Mouse (Mus musculus): Measurements from ENCODE around the gene Ccdc24. TPM values are rescaled to one million over a fixed set of nuclear protein-coding genes. Genes with fewer than 3 reads are reported as not detected.

Gene Ccdc24
- polyA plus RNA-seq, 1 experiment: 0.07 TPM

DNA sequence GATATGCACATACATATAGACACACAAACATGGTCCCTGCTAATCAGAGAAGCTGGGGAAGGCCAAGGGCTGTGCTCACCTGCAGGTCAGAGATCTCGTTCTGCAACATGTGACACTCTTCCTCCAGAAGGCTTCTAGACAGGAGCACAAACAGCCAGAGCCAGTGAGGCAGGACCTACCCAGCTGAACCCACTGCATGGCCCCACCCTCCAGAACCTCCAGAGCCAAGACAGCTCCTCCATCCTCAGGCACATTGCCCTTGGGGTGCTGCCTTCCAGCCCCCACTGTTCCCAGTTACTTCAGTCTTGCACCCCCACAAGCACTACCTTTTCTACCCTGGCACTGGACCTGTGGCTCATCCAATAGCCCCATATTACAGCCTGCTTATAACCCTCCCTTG lies 1.9 kb downstream of the Ccdc24 start:
- peaks cover 86% of the 10 kb centered on the region for H3K4me1 ChIP-seq (ENCODE audit: control insufficient read depth)
- TF ChIP-seq GATA1 (IDR thresholded peaks at IDR 0.05; ENCODE audit: low read length) (no peak), TAL1 (IDR thresholded peaks at IDR 0.05; ENCODE audit: low read length) (no peak)
- H3K9me3 ChIP-seq (ENCODE audit: control insufficient read depth, low read length): no peaks in the 10 kb centered on the region
- no peak overlapping the region for H3K4me3 ChIP-seq (replicated peaks)
- H3K27me3 ChIP-seq (ENCODE audit: control insufficient read depth): no peaks in the 10 kb centered on the region; the same call in 1 of the 2 replicates
- H3K36me3 ChIP-seq (ENCODE audit: control insufficient read depth): peaks cover 64% of the 10 kb centered on the region

DNA sequence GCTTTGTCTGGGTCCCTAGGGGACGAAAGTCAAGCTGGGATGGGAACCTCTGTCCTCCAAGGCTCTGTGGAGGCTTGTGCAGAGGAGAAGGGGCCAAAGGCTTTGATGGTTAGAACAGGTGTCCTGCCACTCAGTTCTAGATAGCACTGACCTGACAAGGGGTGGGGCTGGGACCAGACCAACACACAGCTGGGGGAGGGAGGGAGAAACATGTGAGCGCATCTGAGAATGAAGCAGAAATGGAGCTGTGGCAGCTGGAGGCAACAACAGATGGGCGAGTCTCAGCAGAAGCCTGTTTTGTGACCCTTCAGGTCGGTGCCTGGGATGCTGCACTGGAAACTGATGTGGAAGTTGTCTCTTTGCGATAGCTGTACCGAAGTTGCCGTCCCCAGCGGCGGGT lies 3.0 kb downstream of the Ccdc24 start:
- Histone ChIP-seq H3K4me3 (replicated peaks) (no peak overlapping the region), H3K9me3 (ENCODE audit: control insufficient read depth, low read length) (no peaks in the 10 kb centered on the region), H3K27me3 (ENCODE audit: control insufficient read depth) (no peaks in the 10 kb centered on the region; the same call in 1 of the 2 replicates), H3K36me3 (ENCODE audit: control insufficient read depth) (peaks cover 75% of the 10 kb centered on the region), H3K4me1 (ENCODE audit: control insufficient read depth) (peaks cover 88% of the 10 kb centered on the region)
- TF ChIP-seq GATA1 (IDR thresholded peaks at IDR 0.05; ENCODE audit: low read length): no peak
- TF ChIP-seq TAL1 (IDR thresholded peaks at IDR 0.05; ENCODE audit: low read length): no peak

DNA sequence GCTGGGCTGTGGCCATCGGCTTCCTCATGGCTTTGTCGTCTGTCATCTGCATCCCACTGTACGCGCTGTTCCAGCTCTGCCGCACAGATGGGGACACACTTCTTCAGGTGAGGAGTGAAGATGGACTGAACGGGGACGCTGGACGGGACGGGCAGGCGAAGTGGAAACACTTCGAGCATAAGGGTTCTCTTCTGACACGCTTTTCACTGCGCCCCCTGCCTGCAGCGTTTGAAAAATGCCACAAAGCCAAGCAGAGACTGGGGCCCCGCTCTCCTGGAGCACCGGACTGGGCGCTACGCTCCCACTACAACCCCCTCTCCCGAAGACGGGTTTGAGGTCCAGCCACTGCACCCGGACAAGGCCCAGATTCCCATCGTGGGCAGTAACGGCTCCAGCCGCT lies 4.5 kb downstream of the Ccdc24 start:
- Histone ChIP-seq H3K9me3 (ENCODE audit: control insufficient read depth, low read length) (no peaks in the 10 kb centered on the region), H3K4me3 (replicated peaks) (no peak overlapping the region), H3K36me3 (ENCODE audit: control insufficient read depth) (peaks cover 90% of the 10 kb centered on the region), H3K4me1 (ENCODE audit: control insufficient read depth) (peaks cover 88% of the 10 kb centered on the region), H3K27me3 (ENCODE audit: control insufficient read depth) (no peaks in the 10 kb centered on the region; the same call in 1 of the 2 replicates)
- TF ChIP-seq GATA1 (IDR thresholded peaks at IDR 0.05; ENCODE audit: low read length): no peak

DNA sequence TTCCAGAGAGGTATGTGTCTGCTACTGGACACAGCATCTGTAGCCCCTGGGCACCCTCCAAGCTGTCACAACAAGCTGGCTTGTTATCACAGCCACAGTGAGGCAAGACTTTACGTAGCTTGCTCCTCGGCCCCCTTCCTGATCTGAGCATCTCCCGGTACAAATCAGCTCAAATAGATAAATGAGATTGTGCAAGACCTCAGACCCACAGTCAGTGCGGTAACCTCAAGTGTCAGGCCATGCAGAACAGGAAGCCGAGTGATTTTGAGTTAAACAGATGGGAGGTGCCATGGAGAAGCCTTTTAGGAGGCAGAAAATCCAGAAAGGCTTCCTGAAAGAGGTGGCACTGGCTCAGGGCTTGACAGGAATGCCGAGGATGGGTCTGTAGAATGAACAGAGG lies 5.4 kb downstream of the Ccdc24 start:
- Histone ChIP-seq H3K4me1 (ENCODE audit: control insufficient read depth) (peaks cover 85% of the 10 kb centered on the region), H3K27me3 (ENCODE audit: control insufficient read depth) (no peaks in the 10 kb centered on the region; the same call in 1 of the 2 replicates), H3K36me3 (ENCODE audit: control insufficient read depth) (peaks cover 98% of the 10 kb centered on the region), H3K4me3 (replicated peaks) (no peak overlapping the region), H3K9me3 (ENCODE audit: control insufficient read depth, low read length) (no peaks in the 10 kb centered on the region)
- TF ChIP-seq GATA1 (IDR thresholded peaks at IDR 0.05; ENCODE audit: low read length): no peak
- TF ChIP-seq TAL1 (IDR thresholded peaks at IDR 0.05; ENCODE audit: low read length): no peak

DNA sequence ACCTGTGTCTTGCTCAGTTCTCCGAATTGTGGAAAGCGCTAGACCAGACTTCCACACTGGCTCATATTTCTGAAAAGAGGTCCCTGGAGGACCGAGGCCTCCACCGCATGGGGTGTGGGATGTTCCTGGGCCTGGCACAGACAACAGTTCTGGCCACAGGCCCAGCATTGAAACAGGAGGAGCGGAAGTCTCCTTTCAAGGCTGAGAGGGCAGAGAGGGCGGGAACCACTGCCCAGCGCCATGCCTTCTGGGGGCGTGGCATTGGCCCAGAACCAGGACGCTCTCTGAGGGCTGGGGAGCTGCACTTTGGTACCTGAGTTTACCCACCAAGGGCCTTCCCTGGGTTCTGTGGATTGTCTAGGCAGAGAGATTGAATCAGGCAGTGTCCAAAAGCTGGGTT lies 6.3 kb downstream of the Ccdc24 start:
- H3K9me3 ChIP-seq (ENCODE audit: control insufficient read depth, low read length): no peaks in the 10 kb centered on the region
- H3K4me1 ChIP-seq (ENCODE audit: control insufficient read depth): peaks cover 79% of the 10 kb centered on the region
- peaks cover 100% of the 10 kb centered on the region for H3K36me3 ChIP-seq (ENCODE audit: control insufficient read depth)
- no peaks in the 10 kb centered on the region; the same call in 1 of the 2 replicates for H3K27me3 ChIP-seq (ENCODE audit: control insufficient read depth)
- no peak overlapping the region for H3K4me3 ChIP-seq (replicated peaks)
- TF ChIP-seq GATA1 (IDR thresholded peaks at IDR 0.05; ENCODE audit: low read length): no peak
- TF ChIP-seq TAL1 (IDR thresholded peaks at IDR 0.05; ENCODE audit: low read length): no peak

DNA sequence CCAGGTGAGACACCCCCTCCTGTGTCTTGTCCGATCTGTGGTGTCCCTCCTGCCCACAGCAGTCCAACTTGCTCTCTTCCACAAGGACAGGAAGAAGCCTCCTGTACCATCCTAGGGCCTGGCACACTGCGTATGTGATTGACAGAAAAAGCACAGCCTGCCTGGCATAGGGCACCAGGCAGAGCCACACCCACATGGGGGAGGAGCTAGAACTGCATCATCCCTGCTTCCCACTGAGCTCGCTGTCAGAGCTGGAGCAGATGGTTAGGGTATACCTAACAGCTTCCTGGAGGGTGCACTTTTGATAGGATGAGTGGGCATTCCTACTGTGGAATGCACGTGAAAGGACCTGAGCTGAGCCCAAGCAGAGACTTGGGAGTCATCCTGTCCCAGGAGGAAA lies 9.5 kb downstream of the Ccdc24 start:
- peaks cover 75% of the 10 kb centered on the region for H3K4me1 ChIP-seq (ENCODE audit: control insufficient read depth)
- H3K36me3 ChIP-seq (ENCODE audit: control insufficient read depth): peaks cover 100% of the 10 kb centered on the region
- no peaks in the 10 kb centered on the region for H3K9me3 ChIP-seq (ENCODE audit: control insufficient read depth, low read length)
- TF ChIP-seq TAL1 (IDR thresholded peaks at IDR 0.05; ENCODE audit: low read length) (no peak), GATA1 (IDR thresholded peaks at IDR 0.05; ENCODE audit: low read length) (no peak)
- no peak overlapping the region for H3K4me3 ChIP-seq (replicated peaks)
- H3K27me3 ChIP-seq (ENCODE audit: control insufficient read depth): no peaks in the 10 kb centered on the region; the same call in 1 of the 2 replicates

DNA sequence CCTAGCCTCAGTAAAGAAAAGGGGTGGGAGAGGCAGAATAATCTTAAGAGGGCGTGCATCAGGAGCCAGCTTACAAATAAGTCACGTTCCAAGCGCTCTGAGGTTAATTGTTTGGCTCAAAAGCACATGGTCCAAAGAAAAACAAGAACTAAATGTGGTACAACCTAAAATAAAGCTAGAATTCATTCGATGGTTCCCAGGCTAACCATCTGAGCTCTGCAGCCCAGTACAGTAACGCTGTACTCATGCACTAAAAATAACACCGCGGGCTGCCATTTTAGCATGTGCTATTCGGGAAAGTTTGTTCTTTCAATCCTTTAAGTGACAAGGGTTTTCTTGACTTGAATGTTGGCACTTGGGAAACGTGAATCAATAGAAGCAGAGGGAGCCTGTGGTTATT lies 11.8 kb downstream of the Ccdc24 start:
- peaks cover 100% of the 10 kb centered on the region for H3K36me3 ChIP-seq (ENCODE audit: control insufficient read depth)
- no peak overlapping the region for H3K4me3 ChIP-seq (replicated peaks)
- H3K9me3 ChIP-seq (ENCODE audit: control insufficient read depth, low read length): no peaks in the 10 kb centered on the region
- H3K4me1 ChIP-seq (ENCODE audit: control insufficient read depth): peaks cover 72% of the 10 kb centered on the region
- no peaks in the 10 kb centered on the region; the same call in 1 of the 2 replicates for H3K27me3 ChIP-seq (ENCODE audit: control insufficient read depth)
- TF ChIP-seq GATA1 (IDR thresholded peaks at IDR 0.05; ENCODE audit: low read length): no peak
- TF ChIP-seq TAL1 (IDR thresholded peaks at IDR 0.05; ENCODE audit: low read length): no peak

DNA sequence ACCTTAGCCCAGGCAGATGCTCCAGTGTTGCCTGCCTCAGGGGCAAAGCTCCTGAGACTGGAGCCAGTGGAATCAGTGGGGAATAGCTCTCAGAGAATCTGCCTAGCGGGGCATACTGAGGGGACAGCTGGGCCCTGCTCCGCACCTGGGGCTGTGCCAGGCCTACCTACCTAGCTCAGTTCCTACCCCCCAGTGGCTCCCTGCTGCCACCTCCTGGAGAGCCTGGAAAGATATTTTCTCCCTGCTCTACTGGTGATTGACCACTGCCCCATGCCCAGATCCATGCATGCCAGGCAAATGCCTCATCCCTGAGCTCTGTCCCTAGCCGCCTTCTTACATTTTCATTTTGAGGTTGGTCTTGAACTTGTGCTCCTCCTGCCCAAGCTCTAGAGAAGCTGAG lies 13.6 kb downstream of the Ccdc24 start:
- TF ChIP-seq TAL1 (IDR thresholded peaks at IDR 0.05; ENCODE audit: low read length): no peak
- Histone ChIP-seq H3K36me3 (ENCODE audit: control insufficient read depth) (peaks cover 100% of the 10 kb centered on the region), H3K27me3 (ENCODE audit: control insufficient read depth) (no peaks in the 10 kb centered on the region; the same call in 1 of the 2 replicates), H3K4me3 (replicated peaks) (no peak overlapping the region), H3K9me3 (ENCODE audit: control insufficient read depth, low read length) (no peaks in the 10 kb centered on the region), H3K4me1 (ENCODE audit: control insufficient read depth) (peaks cover 79% of the 10 kb centered on the region)

DNA sequence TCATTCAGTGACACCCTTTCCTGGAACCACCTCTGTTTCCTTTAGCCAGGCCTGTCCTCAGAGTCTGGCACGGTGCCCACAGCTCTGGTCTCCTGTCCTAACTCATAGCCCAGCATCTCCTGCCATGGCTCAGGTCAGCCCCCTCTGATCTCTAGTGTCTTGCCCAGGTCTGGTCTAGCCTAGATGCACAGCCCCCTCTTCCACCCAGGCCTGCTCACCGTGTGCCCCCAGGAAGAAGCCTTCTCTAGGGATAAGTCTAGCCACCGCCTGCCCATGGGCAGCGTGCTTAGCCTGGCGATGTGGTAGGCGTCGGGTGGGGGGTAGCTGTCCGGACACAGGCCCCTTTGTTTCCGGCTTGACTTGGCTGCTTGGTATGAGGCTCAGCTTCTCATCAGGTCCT lies 17.2 kb downstream of the Ccdc24 start:
- TF ChIP-seq TAL1 (IDR thresholded peaks at IDR 0.05; ENCODE audit: low read length): no peak
- no peak for TF ChIP-seq GATA1 (IDR thresholded peaks at IDR 0.05; ENCODE audit: low read length)
- peaks cover 87% of the 10 kb centered on the region for H3K4me1 ChIP-seq (ENCODE audit: control insufficient read depth)
- peaks cover 100% of the 10 kb centered on the region for H3K36me3 ChIP-seq (ENCODE audit: control insufficient read depth)
- no peaks in the 10 kb centered on the region for H3K9me3 ChIP-seq (ENCODE audit: control insufficient read depth, low read length)
- H3K4me3 ChIP-seq (replicated peaks): no peak overlapping the region
- H3K27me3 ChIP-seq (ENCODE audit: control insufficient read depth): no peaks in the 10 kb centered on the region; the same call in 1 of the 2 replicates

All from erythroblast, embryonic 14.5 days (primary cell).